Mouse (Mus musculus) stomach, embryonic 15.5 days (tissue): ENCODE results near the gene Itgb4. TPM values are rescaled to one million over a fixed set of nuclear protein-coding genes. Genes with fewer than 3 reads are reported as not detected.
A peak's percentile ranks its signal among the peaks of the same experiment; 100 is the strongest.
"Not testable (repeated sequence)": the region's sequence is repeated elsewhere in the genome, so short reads cannot be mapped to it uniquely, and the experiment has no call there.

Source experiments
- ATAC-seq: fragments of 200-750 bp; cut with Nextera tagmentation; 2 replicates; pipeline ENCODE4 v1.8.0; 2017; ENCODE audit warnings: low read depth, moderate number of reproducible peaks, moderate TSS enrichment; ENCODE audit not compliant: insufficient read depth, low FRiP score
- H3K27ac ChIP-seq: fragments of 300-500 bp; sonication (generic); 2 replicates; pipeline ENCODE4 v1.5.1; 2015; ENCODE audit warnings: mild to moderate bottlenecking, inconsistent platforms
- H3K27me3 ChIP-seq: fragments of 300-500 bp; sonication (generic); replicated peaks from 2 replicates; pipeline ENCODE4 v1.6.1; 2015; ENCODE audit warnings: inconsistent platforms
- H3K36me3 ChIP-seq: fragments of 300-500 bp; sonication (generic); 2 replicates; pipeline ENCODE4 v1.6.1; 2015; ENCODE audit warnings: inconsistent platforms
- H3K4me1 ChIP-seq: fragments of 300-500 bp; sonication (generic); 2 replicates; pipeline ENCODE4 v1.6.1; 2015; ENCODE audit warnings: inconsistent platforms
- H3K4me2 ChIP-seq: fragments of 300-500 bp; sonication (generic); 2 replicates; pipeline ENCODE4 v1.6.1; 2015; ENCODE audit warnings: mild to moderate bottlenecking, inconsistent platforms
- H3K4me3 ChIP-seq: fragments of 300-500 bp; sonication (generic); replicated peaks from 2 replicates; pipeline ENCODE4 v1.5.1; 2015; ENCODE audit warnings: inconsistent platforms
- H3K9ac ChIP-seq: fragments of 300-500 bp; sonication (generic); 2 replicates; pipeline ENCODE4 v1.6.1; 2015; ENCODE audit warnings: inconsistent platforms
- H3K9me3 ChIP-seq: fragments of 300-500 bp; sonication (generic); 2 replicates; pipeline ENCODE4 v1.6.1; 2016; ENCODE audit warnings: inconsistent platforms
- WGBS: fragments of 180-500 bp; shearing (Covaris S2); methylation state at CpG from one replicate; pipeline ENCODE4 v1.1.7; 2015; 5-methylcytosine and 5-hydroxymethylcytosine counted together
- polyA plus RNA-seq: library from polyadenylated mRNA; unstranded; fragments of >200 nt; fragmentation: Nextera tagmentation; extraction: Ambion mirVana; gene quantifications from 2 replicates; pipeline ENCODE4 v1.2.1, GENCODE M21; 2015

Itgb4 gene
- polyA plus RNA-seq, 1 experiment from 2014 or later: 13.5 TPM

GRCm38 (mm10) chr11:116011529-116012261 lies 37.2 kb downstream of the Itgb4 start:
- no peaks in the 10 kb centered on the region for H3K27me3 ChIP-seq
- peak; percentile 3; the same call in 1 of the 2 replicates for ATAC-seq

DNA sequence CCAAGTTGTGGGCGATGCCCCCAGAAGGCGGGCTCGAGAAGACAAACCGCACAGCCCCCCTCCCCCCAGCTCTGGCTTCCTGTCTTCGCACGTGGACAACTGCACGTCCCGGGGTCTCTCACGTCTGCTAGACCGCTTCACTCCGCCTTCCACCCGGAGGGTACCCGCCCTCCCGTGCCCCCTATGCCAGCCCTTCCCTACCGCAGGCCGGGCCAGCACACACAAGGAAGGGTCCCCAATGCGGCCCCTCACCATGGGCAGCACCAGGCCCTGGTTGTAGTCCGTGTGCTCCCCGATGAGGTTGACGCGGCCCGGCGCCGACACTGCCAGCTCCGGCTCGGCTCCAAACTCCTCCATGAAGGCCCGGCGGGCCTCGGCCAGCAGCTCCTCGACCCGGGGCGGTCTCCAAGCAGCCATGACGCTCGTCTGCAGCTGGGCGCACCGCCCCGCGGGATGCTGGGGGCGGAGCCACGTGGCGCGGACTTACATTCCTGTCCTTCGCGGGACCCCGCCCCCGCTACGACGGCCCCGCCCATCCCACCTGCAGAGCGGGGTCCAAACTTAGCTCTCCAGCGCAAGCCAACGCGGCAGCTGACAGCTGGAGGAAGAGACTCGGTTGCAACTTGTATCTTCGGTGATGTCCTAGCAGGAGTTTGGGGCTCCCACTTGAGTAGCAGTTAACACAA lies 37.9 kb downstream of the Itgb4 start, which contains the start of gene Galk1:
TSS of gene Galk1 (minus strand) at position 458 of the 686 bp plus-strand sequence.
- under 1% methylated on average over 55 of the region's 55 CpGs for WGBS
- peaks cover 12% of the 10 kb centered on the region; the same call in 1 of the 2 replicates for H3K4me1 ChIP-seq
- H3K27ac ChIP-seq: peak within 1 kb of the TSS; percentile 94
- H3K36me3 ChIP-seq: peaks cover 9% of the 10 kb centered on the region; the same call in 1 of the 2 replicates
- H3K9ac ChIP-seq: peak within 1 kb of the TSS; percentile 76
- ATAC-seq: peak; percentile 85
- peak within 1 kb of the TSS; percentile 84 for H3K4me2 ChIP-seq
- no peaks in the 10 kb centered on the region for H3K27me3 ChIP-seq
- no peaks in the 10 kb centered on the region for H3K9me3 ChIP-seq
- peak within 1 kb of the TSS; percentile 67 for H3K4me3 ChIP-seq

More at GRCm38 (mm10) chr11:116011529-116012261, 37.2 kb downstream of the Itgb4 start:
- peak overlapping the region; percentile 84 for H3K4me2 ChIP-seq
- no peaks in the 10 kb centered on the region for H3K9me3 ChIP-seq
- peaks cover 13% of the 10 kb centered on the region; the same call in 1 of the 2 replicates for H3K36me3 ChIP-seq
- H3K27ac ChIP-seq: peak overlapping the region; percentile 94; the same call in 1 of the 2 replicates
- H3K4me1 ChIP-seq: peaks cover 12% of the 10 kb centered on the region; the same call in 1 of the 2 replicates
- peak overlapping the region; percentile 67 for H3K4me3 ChIP-seq
- H3K9ac ChIP-seq: peak overlapping the region; percentile 76; the same call in 1 of the 2 replicates
- 22% methylated on average over 14 of the region's 14 CpGs for WGBS

- H3K9me3 ChIP-seq: no peaks in the 10 kb centered on the region
- H3K36me3 ChIP-seq: 0 out of 2 replicates have a peak, but pooled peaks cover 3% of the 10 kb centered on the region
- H3K4me2 ChIP-seq: no peak overlapping the region; the same call in 1 of the 2 replicates
- no peak overlapping the region for H3K4me3 ChIP-seq
- H3K27ac ChIP-seq: peak overlapping the region; percentile 45; the same call in 1 of the 2 replicates
- no peaks in the 10 kb centered on the region for H3K27me3 ChIP-seq
- no peak overlapping the region for H3K9ac ChIP-seq
- peak; percentile 29 for ATAC-seq
- 51% methylated on average over 8 of the region's 8 CpGs for WGBS
- peaks cover 12% of the 10 kb centered on the region; the same call in 1 of the 2 replicates for H3K4me1 ChIP-seq
These were observed 40.3 kb downstream of the Itgb4 start for GRCm38 (mm10) chr11:116014821-116015220.

DNA sequence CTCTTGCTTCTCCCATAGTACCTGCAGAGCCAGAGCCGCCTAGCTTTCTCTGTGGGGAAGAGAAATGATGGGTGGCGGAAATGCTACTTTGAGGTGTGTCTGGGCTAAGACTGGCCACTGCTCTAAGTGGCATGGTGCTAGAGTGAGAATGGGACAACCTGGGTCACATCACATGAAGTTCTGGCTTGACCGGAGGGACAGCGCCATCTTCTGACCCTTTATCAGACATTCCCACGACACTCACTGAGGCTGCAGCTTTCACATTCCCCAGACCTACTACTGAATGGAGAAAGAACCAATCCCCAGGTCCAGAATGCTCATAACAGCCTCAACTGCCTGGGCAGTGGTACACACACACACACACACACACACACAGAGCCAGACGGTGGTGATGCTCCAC lies 43.6 kb downstream of the Itgb4 start:
- no peak overlapping the region for H3K4me3 ChIP-seq
- H3K36me3 ChIP-seq: peaks cover 3% of the 10 kb centered on the region; the same call in 1 of the 2 replicates
- H3K27ac ChIP-seq: no peak overlapping the region
- H3K9me3 ChIP-seq: no peaks in the 10 kb centered on the region
- H3K9ac ChIP-seq: no peak overlapping the region
- ATAC-seq: no peak
- no peak overlapping the region for H3K4me2 ChIP-seq
- 36% methylated on average over 6 of the region's 6 CpGs for WGBS
- H3K4me1 ChIP-seq: peaks cover 1% of the 10 kb centered on the region; the same call in 1 of the 2 replicates
- H3K27me3 ChIP-seq: no peaks in the 10 kb centered on the region

DNA sequence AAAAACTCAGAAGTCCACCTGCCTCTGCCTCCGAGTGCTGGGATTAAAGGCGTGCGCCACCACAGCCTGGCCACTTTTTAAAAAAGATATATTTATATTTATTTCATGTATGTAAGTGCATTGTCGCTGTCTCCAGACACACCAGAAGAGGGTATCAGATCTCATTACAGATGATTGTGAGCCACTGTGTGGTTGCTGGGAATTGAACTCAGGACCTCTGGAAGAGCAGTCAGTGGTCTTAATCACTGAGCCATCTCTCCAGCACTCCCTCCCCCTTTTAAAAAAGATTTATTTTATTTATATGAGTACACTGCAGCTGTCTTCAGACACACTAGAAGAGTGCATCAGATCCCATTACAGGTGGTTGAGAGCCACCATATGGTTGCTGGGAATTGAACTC lies 44.4 kb downstream of the Itgb4 start:
- H3K4me1 ChIP-seq, H3K4me3 ChIP-seq, H3K36me3 ChIP-seq, H3K27me3 ChIP-seq, H3K4me2 ChIP-seq, ATAC-seq, H3K9ac ChIP-seq, H3K27ac ChIP-seq, H3K9me3 ChIP-seq: not testable (repeated sequence)
- 85% methylated on average over 4 of the region's 4 CpGs for WGBS

- no peak overlapping the region for H3K9ac ChIP-seq
- 46% methylated on average over 1 of the region's 1 CpGs for WGBS
- H3K4me1 ChIP-seq: no peaks in the 10 kb centered on the region
- no peak overlapping the region for H3K4me2 ChIP-seq
- H3K27me3 ChIP-seq: no peaks in the 10 kb centered on the region
- H3K4me3 ChIP-seq: no peak overlapping the region
- H3K27ac ChIP-seq: no peak overlapping the region
- ATAC-seq: no peak
- H3K36me3 ChIP-seq: peaks cover 3% of the 10 kb centered on the region; the same call in 1 of the 2 replicates
- H3K9me3 ChIP-seq: no peaks in the 10 kb centered on the region
These were observed 44.9 kb downstream of the Itgb4 start for GRCm38 (mm10) chr11:116019360-116019791.

DNA sequence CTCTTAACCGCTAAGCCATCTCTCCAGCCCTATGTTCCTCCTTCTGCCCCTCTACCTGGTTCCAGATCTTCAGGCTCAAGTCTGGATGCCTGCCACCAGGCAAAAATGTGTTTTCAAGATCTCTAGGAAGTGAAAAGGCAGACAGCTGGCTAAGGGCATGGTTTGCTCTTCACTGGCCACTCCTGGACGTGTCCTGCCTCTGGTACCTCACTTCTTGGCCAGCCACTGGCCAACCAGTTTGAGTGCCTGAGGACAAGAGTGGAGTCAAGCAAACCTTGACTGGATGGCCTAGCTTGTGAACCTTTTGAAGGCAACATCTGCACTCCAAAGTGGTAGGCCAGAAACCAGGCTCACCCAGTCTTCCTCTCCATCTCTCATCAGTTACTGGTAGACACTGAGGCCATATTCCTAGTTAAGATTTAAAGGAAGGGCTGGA lies 45.5 kb downstream of the Itgb4 start:
- no peak overlapping the region for H3K4me3 ChIP-seq
- no peak for ATAC-seq
- 75% methylated on average over 2 of the region's 2 CpGs for WGBS
- H3K27me3 ChIP-seq: no peaks in the 10 kb centered on the region
- no peaks in the 10 kb centered on the region for H3K9me3 ChIP-seq
- H3K4me2 ChIP-seq: no peak overlapping the region
- peaks cover 3% of the 10 kb centered on the region; the same call in 1 of the 2 replicates for H3K36me3 ChIP-seq
- no peak overlapping the region for H3K9ac ChIP-seq
- H3K4me1 ChIP-seq: no peaks in the 10 kb centered on the region
- no peak overlapping the region; the same call in 1 of the 2 replicates for H3K27ac ChIP-seq

- H3K4me1 ChIP-seq: no peaks in the 10 kb centered on the region
- no peak overlapping the region for H3K4me3 ChIP-seq
- H3K9me3 ChIP-seq: no peaks in the 10 kb centered on the region
- H3K27me3 ChIP-seq: no peaks in the 10 kb centered on the region
- WGBS: 32% methylated on average over 1 of the region's 1 CpGs
- H3K9ac ChIP-seq: no peak overlapping the region
- H3K4me2 ChIP-seq: no peak overlapping the region
- H3K36me3 ChIP-seq: peaks cover 3% of the 10 kb centered on the region; the same call in 1 of the 2 replicates
- ATAC-seq: no peak
- no peak overlapping the region for H3K27ac ChIP-seq
These were observed 46.0 kb downstream of the Itgb4 start for GRCm38 (mm10) chr11:116020519-116020922.

DNA sequence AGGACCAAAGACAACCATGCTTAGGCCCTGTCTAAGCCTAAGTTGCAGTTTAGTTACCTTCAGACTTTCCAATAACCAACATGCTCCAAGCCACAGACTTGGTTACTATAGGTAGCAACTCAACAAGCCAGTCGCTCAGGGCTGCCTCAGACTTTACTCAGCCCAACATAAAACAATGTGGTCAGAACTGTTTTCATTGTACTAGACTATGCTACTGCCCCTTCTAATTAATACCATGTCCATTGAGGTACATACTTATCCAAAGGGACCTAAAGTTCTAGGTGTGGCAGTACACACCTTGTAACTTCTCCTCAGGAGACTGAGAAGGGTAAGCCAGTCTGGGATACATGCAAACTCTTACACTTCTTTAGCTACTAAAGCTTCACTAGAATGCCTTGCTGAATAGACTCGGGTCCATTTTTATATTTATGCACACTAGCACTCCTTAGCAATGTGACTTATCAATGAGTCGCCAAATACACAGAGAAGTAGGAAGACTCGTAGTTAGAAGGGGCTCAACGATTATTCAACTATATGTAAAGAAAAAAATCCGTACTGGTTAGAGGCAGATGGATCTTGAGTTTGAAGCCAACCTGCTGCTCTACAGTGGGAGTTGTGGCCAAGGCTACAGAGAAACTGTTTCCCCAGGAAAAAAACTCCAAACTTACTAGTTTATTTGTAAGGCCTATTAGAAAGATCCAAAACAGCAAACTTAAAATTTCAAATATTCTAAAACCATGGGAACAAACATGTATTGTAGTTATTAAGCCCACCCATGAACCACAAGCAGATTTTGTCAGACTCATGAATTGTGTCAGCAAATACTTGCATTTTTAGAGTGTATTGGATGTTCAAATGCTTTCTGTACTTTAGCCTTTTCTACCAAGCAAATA lies 47.1 kb downstream of the Itgb4 start:
- peaks cover 3% of the 10 kb centered on the region; the same call in 1 of the 2 replicates for H3K36me3 ChIP-seq
- H3K4me1 ChIP-seq: no peaks in the 10 kb centered on the region
- H3K27ac ChIP-seq: peak overlapping the region; percentile 8; the same call in 1 of the 2 replicates
- WGBS: 60% methylated on average over 6 of the region's 6 CpGs
- H3K27me3 ChIP-seq: no peaks in the 10 kb centered on the region
- H3K4me2 ChIP-seq: no peak overlapping the region; the same call in 1 of the 2 replicates
- H3K4me3 ChIP-seq: no peak overlapping the region
- H3K9ac ChIP-seq: no peak overlapping the region
- no peak for ATAC-seq
- H3K9me3 ChIP-seq: no peaks in the 10 kb centered on the region

- H3K36me3 ChIP-seq: peaks cover 3% of the 10 kb centered on the region; the same call in 1 of the 2 replicates
- WGBS: 47% methylated on average over 4 of the region's 4 CpGs
These were observed 47.8 kb downstream of the Itgb4 start for GRCm38 (mm10) chr11:116022256-116022780.

More at GRCm38 (mm10) chr11:116022256-116022780, 47.8 kb downstream of the Itgb4 start:
- ATAC-seq: no peak
- no peaks in the 10 kb centered on the region for H3K9me3 ChIP-seq
- no peak overlapping the region for H3K27ac ChIP-seq
- H3K27me3 ChIP-seq: no peaks in the 10 kb centered on the region
- H3K9ac ChIP-seq: no peak overlapping the region
- H3K4me1 ChIP-seq: no peaks in the 10 kb centered on the region
- peak overlapping the region; percentile 26 for H3K4me3 ChIP-seq
- peak overlapping the region; percentile 51 for H3K4me2 ChIP-seq
